Mouse (Mus musculus): Measurements from ENCODE around the gene Mex3d. TPM values are rescaled to one million over a fixed set of nuclear protein-coding genes. Genes with fewer than 3 reads are reported as not detected.

Mex3d gene
- total and polyA plus RNA-seq, 2 experiments from 2014 or later = 2.9 to 20.0 TPM

GRCm38 (mm10) chr10:80352727-80353126 is 34.7 kb downstream of the Mex3d start:
- peaks cover 81% of the 10 kb centered on the region for H3K27me3 ChIP-seq (ENCODE audit: control insufficient read depth, insufficient read depth, low read length)
- no peaks in the 10 kb centered on the region for H3K9me3 ChIP-seq (replicated peaks; ENCODE audit: control insufficient read depth, low read length)
- ATAC-seq (ENCODE audit: insufficient read depth, low read depth) (no peak), DNase-seq (ENCODE audit: low spot score) (no peak)
- no peak overlapping the region for H3K9ac ChIP-seq (replicated peaks; ENCODE audit: low read depth, low read length)
- 33% methylated on average over 8 of the region's 8 CpGs for WGBS
- H3K4me1 ChIP-seq (ENCODE audit: control insufficient read depth, insufficient read depth) = peaks cover 12% of the 10 kb centered on the region
- TF ChIP-seq EP300 (IDR thresholded peaks at IDR 0.05; ENCODE audit: low read depth) (no peak), CTCF (IDR thresholded peaks at IDR 0.05; ENCODE audit: low read depth) (no peak)
- H3K36me3 ChIP-seq (replicated peaks; ENCODE audit: control insufficient read depth, insufficient read depth, low read length) = no peaks in the 10 kb centered on the region
- no peak overlapping the region for H3K4me3 ChIP-seq (ENCODE audit: low read depth, low read length)
- H3K27ac ChIP-seq (ENCODE audit: low read depth) = no peak overlapping the region
- H3K4me2 ChIP-seq (ENCODE audit: low read depth, low read length) = no peak overlapping the region

GRCm38 (mm10) chr10:80351896-80352295 is 35.6 kb downstream of the Mex3d start:
- TF ChIP-seq CTCF (IDR thresholded peaks at IDR 0.05; ENCODE audit: low read depth) (no peak), EP300 (IDR thresholded peaks at IDR 0.05; ENCODE audit: low read depth) (no peak)
- no peak overlapping the region for H3K4me2 ChIP-seq (ENCODE audit: low read depth, low read length)
- 27% methylated on average over 11 of the region's 11 CpGs for WGBS
- no peaks in the 10 kb centered on the region for H3K9me3 ChIP-seq (replicated peaks; ENCODE audit: control insufficient read depth, low read length)
- peaks cover 17% of the 10 kb centered on the region for H3K4me1 ChIP-seq (ENCODE audit: control insufficient read depth, insufficient read depth)
- peaks cover 77% of the 10 kb centered on the region for H3K27me3 ChIP-seq (ENCODE audit: control insufficient read depth, insufficient read depth, low read length)
- ATAC-seq (ENCODE audit: insufficient read depth, low read depth) = no peak
- no peaks in the 10 kb centered on the region for H3K36me3 ChIP-seq (replicated peaks; ENCODE audit: control insufficient read depth, insufficient read depth, low read length)
- H3K27ac ChIP-seq (ENCODE audit: low read depth) = no peak overlapping the region
- no peak overlapping the region for H3K4me3 ChIP-seq (ENCODE audit: low read depth, low read length)
- DNase-seq (ENCODE audit: low spot score) = no peak
- no peak overlapping the region for H3K9ac ChIP-seq (replicated peaks; ENCODE audit: low read depth, low read length)

- no peak overlapping the region for H3K4me2 ChIP-seq (ENCODE audit: low read depth, low read length)
- TF ChIP-seq EP300 (IDR thresholded peaks at IDR 0.05; ENCODE audit: low read depth) (no peak), CTCF (IDR thresholded peaks at IDR 0.05; ENCODE audit: low read depth) (peak; percentile 94)
- H3K4me1 ChIP-seq (ENCODE audit: control insufficient read depth, insufficient read depth) = peaks cover 17% of the 10 kb centered on the region
- H3K27ac ChIP-seq (ENCODE audit: low read depth) = no peak overlapping the region
- no peak overlapping the region for H3K9ac ChIP-seq (replicated peaks; ENCODE audit: low read depth, low read length)
- 3% methylated on average over 7 of the region's 7 CpGs for WGBS
- no peaks in the 10 kb centered on the region for H3K9me3 ChIP-seq (replicated peaks; ENCODE audit: control insufficient read depth, low read length)
- peak; percentile 80 for DNase-seq (ENCODE audit: low spot score)
- peaks cover 68% of the 10 kb centered on the region for H3K27me3 ChIP-seq (ENCODE audit: control insufficient read depth, insufficient read depth, low read length)
- no peak overlapping the region for H3K4me3 ChIP-seq (ENCODE audit: low read depth, low read length)
- no peaks in the 10 kb centered on the region for H3K36me3 ChIP-seq (replicated peaks; ENCODE audit: control insufficient read depth, insufficient read depth, low read length)
- ATAC-seq (ENCODE audit: insufficient read depth, low read depth) = peak; percentile 71
These were observed 37.2 kb downstream of the Mex3d start for GRCm38 (mm10) chr10:80350292-80350691.

- no peaks in the 10 kb centered on the region for H3K9me3 ChIP-seq (replicated peaks; ENCODE audit: control insufficient read depth, low read length)
- H3K27ac ChIP-seq (ENCODE audit: low read depth) = peak overlapping the region; percentile 46; the same call in 1 of the 2 replicates
- DNase-seq (ENCODE audit: low spot score) = no peak
- no peak for TF ChIP-seq CTCF (IDR thresholded peaks at IDR 0.05; ENCODE audit: low read depth)
- no peak for TF ChIP-seq EP300 (IDR thresholded peaks at IDR 0.05; ENCODE audit: low read depth)
- peaks cover 30% of the 10 kb centered on the region for H3K4me1 ChIP-seq (ENCODE audit: control insufficient read depth, insufficient read depth)
- H3K9ac ChIP-seq (replicated peaks; ENCODE audit: low read depth, low read length) = no peak overlapping the region; the same call in 1 of the 2 replicates
- peak overlapping the region; percentile 85 for H3K4me2 ChIP-seq (ENCODE audit: low read depth, low read length)
- H3K27me3 ChIP-seq (ENCODE audit: control insufficient read depth, insufficient read depth, low read length) = peaks cover 64% of the 10 kb centered on the region
- peak; percentile 7; the same call in 1 of the 2 replicates for ATAC-seq (ENCODE audit: insufficient read depth, low read depth)
- H3K4me3 ChIP-seq (ENCODE audit: low read depth, low read length) = peak overlapping the region; percentile 59
- no peaks in the 10 kb centered on the region for H3K36me3 ChIP-seq (replicated peaks; ENCODE audit: control insufficient read depth, insufficient read depth, low read length)
- WGBS = 16% methylated on average over 26 of the region's 26 CpGs
These were observed 38.5 kb downstream of the Mex3d start for GRCm38 (mm10) chr10:80348981-80349380.

- Histone ChIP-seq H3K4me1 (ENCODE audit: control insufficient read depth, insufficient read depth) (peaks cover 30% of the 10 kb centered on the region), H3K27me3 (ENCODE audit: control insufficient read depth, insufficient read depth, low read length) (peaks cover 65% of the 10 kb centered on the region), H3K36me3 (replicated peaks; ENCODE audit: control insufficient read depth, insufficient read depth, low read length) (no peaks in the 10 kb centered on the region), H3K9ac (replicated peaks; ENCODE audit: low read depth, low read length) (peak within 1 kb of the TSS; percentile 62), H3K27ac (ENCODE audit: low read depth) (peak within 1 kb of the TSS; percentile 46), H3K4me3 (ENCODE audit: low read depth, low read length) (peak within 1 kb of the TSS; percentile 59), H3K9me3 (replicated peaks; ENCODE audit: control insufficient read depth, low read length) (no peaks in the 10 kb centered on the region), H3K4me2 (ENCODE audit: low read depth, low read length) (peak within 1 kb of the TSS; percentile 85)
- peak; percentile 62 for TF ChIP-seq CTCF (IDR thresholded peaks at IDR 0.05; ENCODE audit: low read depth)
- TF ChIP-seq EP300 (IDR thresholded peaks at IDR 0.05; ENCODE audit: low read depth) = no peak
- under 1% methylated on average over 34 of the region's 42 CpGs for WGBS
- ATAC-seq (ENCODE audit: insufficient read depth, low read depth) (peak; percentile 79), DNase-seq (ENCODE audit: low spot score) (peak; percentile 63)
These were observed 39.1 kb downstream of the Mex3d start, which contains the start of gene Adamtsl5 for GRCm38 (mm10) chr10:80348244-80348781. Gene Adamtsl5, minus strand, starts transcription at chr10:80348412.
